Comparison of ENCODE assay signal across 14 mouse cellular contexts in the genomic region with DNA sequence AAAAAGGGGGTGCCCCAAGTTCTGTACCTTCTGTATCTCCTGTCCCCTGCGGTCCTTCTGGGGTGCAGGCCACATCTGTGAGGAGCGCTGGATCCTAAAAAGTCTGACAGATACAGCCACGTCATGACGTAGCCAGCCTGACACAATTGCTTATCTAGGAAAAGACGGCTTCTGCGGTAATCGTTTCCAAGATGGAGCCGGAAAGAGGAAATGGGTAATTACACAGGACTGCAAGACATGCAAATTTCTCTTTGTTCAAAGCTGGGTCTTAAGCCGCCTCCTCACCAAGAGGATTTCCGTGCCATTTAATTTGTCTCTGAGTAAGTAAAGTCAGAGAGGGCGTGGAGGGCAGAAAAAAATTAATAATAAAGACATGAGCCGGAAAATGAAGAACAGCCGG. TPM values are rescaled to one million over a fixed set of nuclear protein-coding genes. Genes with fewer than 3 reads are reported as not detected.
DNase-seq lines count a peak whose midpoint lies in the region.
"Had no signal": no experiment of that assay in that cellular context is flagged by ENCODE, and none has a peak within 500 bp of the region (broad histone marks: within the 10 kb centered on the region; RNA-seq: fewer than 3 reads in every experiment).

No protein-coding gene starts in this region.

- peaks cover 52% of the 10 kb centered on the region for H3K4me1 ChIP-seq in megakaryocyte, embryonic 14.5 days
- H3K4me1 ChIP-seq: hindbrain, embryonic 13.5 days; limb, embryonic 13.5 days had no signal

- no peaks in the 10 kb centered on the region for H3K27me3 ChIP-seq in megakaryocyte, embryonic 14.5 days (replicated peaks)
- H3K27me3 ChIP-seq: hindbrain, embryonic 13.5 days; limb, embryonic 13.5 days had no signal

- intact Hi-C loops in heart, postnatal 10 days (cut with DNase I), result no loop called here
- intact Hi-C loops in heart, postnatal 36 days (cut with DNase I), result no loop called here

- DNase-seq in heart, postnatal 10 days, result peak; percentile 21 to 23
- DNase-seq in heart, postnatal 36 days, result no peak
- DNase-seq in ES-CJ7 (ENCODE audit: low read depth, low spot score), result peak; percentile 87
- DNase-seq in induced T-regulatory cell, adult 2 months (ENCODE audit: low read depth), result peak; percentile 71
- no peak for DNase-seq in yolk sac, embryonic 10.5 days (ENCODE audit: low spot score)
- DNase-seq in adrenal gland, adult 2 months, result no peak
- no peak for DNase-seq in retina, postnatal 1 day
- DNase-seq: adrenal gland, postnatal 14 days; cerebellum, postnatal 14 days; gastrocnemius, postnatal 36 days had no signal

- H3K4me3 ChIP-seq in megakaryocyte, embryonic 14.5 days (replicated peaks), result peak overlapping the region; percentile 0
- H3K4me3 ChIP-seq: hindbrain, embryonic 13.5 days; limb, embryonic 13.5 days had no signal

- no peaks in the 10 kb centered on the region for H3K36me3 ChIP-seq in megakaryocyte, embryonic 14.5 days (replicated peaks; ENCODE audit: low read length)
- H3K36me3 ChIP-seq: hindbrain, embryonic 13.5 days; limb, embryonic 13.5 days had no signal

- peaks cover 8% of the 10 kb centered on the region for H3K9me3 ChIP-seq in megakaryocyte, embryonic 14.5 days
- H3K9me3 ChIP-seq: hindbrain, embryonic 13.5 days; limb, embryonic 13.5 days had no signal

RNA-seq across cellular contexts. Expression of a gene that starts 51.5 kb away (rescaled TPM):
- total RNA-seq in heart, postnatal 10 days (2021), result 10 to 100 TPM; 23.3 to 27.7 TPM
- 10 to 100 TPM; 19.9 to 22.4 TPM for total RNA-seq in heart, postnatal 36 days (2021)
- 63.5 and 83.9 TPM in 2 replicates for polyA plus RNA-seq in megakaryocyte, embryonic 14.5 days (2012; ENCODE audit: insufficient read depth, low replicate concordance)
- total RNA-seq in adrenal gland, adult 2 months (2021), result 10 to 100 TPM; 30.1 to 30.4 TPM
- 47.9 and 51.0 TPM in 2 replicates for polyA plus RNA-seq in adrenal gland, adult 2 months (2012; rRNA removed)

RNA-seq across cellular contexts. Expression of a gene that starts 52.1 kb away (rescaled TPM):
- 1 to 10 TPM; 5.9 to 7.5 TPM for total RNA-seq in heart, postnatal 10 days (2021)
- 1 to 10 TPM; 3.8 to 4.3 TPM for total RNA-seq in heart, postnatal 36 days (2021)
- polyA plus RNA-seq in megakaryocyte, embryonic 14.5 days (2012; ENCODE audit: insufficient read depth, low replicate concordance), result 6.5 and 7.0 TPM in 2 replicates
- total RNA-seq in adrenal gland, adult 2 months (2021), result 10 to 100 TPM in 1 of 2 experiments, 1 to 10 TPM in 1; 8.2 to 12.2 TPM
- polyA plus RNA-seq in adrenal gland, adult 2 months (2012; rRNA removed), result 7.9 and 8.9 TPM in 2 replicates
- total RNA-seq: monocyte, adult 5-6 weeks had no signal

Comparison
In these comparisons a context has a peak if more than half of its experiments do, and no peak if none do; other contexts are left out.
1. DNase-seq: peak in heart, postnatal 10 days (2 of 2), ES-CJ7 (single experiment) and induced T-regulatory cell, adult 2 months (single experiment); none in heart, postnatal 36 days (0 of 2), yolk sac, embryonic 10.5 days (single experiment), adrenal gland, adult 2 months (single experiment) and retina, postnatal 1 day (single experiment).